Mouse (Mus musculus): ENCODE measurements around the gene Ide. TPM values are rescaled to one million over a fixed set of nuclear protein-coding genes. Genes with fewer than 3 reads are reported as not detected.

Ide gene
- polyA plus RNA-seq, 1 experiment from 2014 or later, result 37.3 TPM

DNA sequence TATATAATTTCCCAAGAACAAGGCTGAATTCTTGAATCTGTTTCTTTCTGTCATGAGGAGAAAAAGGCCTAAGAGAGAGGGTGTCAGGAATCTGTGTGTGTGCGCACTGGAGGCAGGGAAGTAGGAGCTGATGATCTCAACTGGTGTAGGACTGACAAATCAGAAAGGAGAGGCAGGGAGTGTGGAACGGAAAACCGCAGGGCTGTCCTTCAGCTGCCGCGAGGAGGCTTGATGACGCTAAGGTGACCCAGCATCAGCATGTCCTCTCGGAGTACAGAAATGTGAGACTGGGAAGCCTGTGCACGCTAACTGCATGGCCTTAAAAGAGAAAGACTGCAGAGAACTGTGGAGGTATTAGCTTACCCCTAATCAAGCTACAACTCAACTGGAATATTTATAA is 46.7 kb downstream of the Ide start:
- Histone ChIP-seq H3K4me1 (replicated peaks; ENCODE audit: insufficient read depth, low read length) (no peaks in the 10 kb centered on the region), H3K4me2 (ENCODE audit: low read length) (no peak overlapping the region), H3K4me3 (replicated peaks; ENCODE audit: low read depth, low read length) (no peak overlapping the region), H3K9ac (ENCODE audit: low read depth, low read length) (no peak overlapping the region), H3K27ac (no peak overlapping the region), H3K9me3 (replicated peaks; ENCODE audit: low read length) (no peaks in the 10 kb centered on the region), H3K36me3 (ENCODE audit: insufficient read depth, low read length) (0 out of 2 replicates have a peak, but pooled peaks cover 2% of the 10 kb centered on the region), H3K27me3 (ENCODE audit: insufficient read depth, low read length) (no peaks in the 10 kb centered on the region)
- no peak for TF ChIP-seq CTCF (IDR thresholded peaks at IDR 0.05; ENCODE audit: low read depth)
- 45% methylated on average over 8 of the region's 8 CpGs for WGBS
- ATAC-seq (replicated peaks; ENCODE audit: low FRiP score, low read depth) (no peak), DNase-seq (ENCODE audit: low spot score) (no peak)

GRCm38 (mm10) chr19:37284775-37285174 is 52.9 kb downstream of the Ide start:
- Histone ChIP-seq H3K36me3 (ENCODE audit: insufficient read depth, low read length) (peaks cover 28% of the 10 kb centered on the region), H3K4me1 (replicated peaks; ENCODE audit: insufficient read depth, low read length) (no peaks in the 10 kb centered on the region), H3K27me3 (ENCODE audit: insufficient read depth, low read length) (no peaks in the 10 kb centered on the region), H3K9ac (ENCODE audit: low read depth, low read length) (no peak overlapping the region), H3K9me3 (replicated peaks; ENCODE audit: low read length) (no peaks in the 10 kb centered on the region), H3K4me3 (replicated peaks; ENCODE audit: low read depth, low read length) (no peak overlapping the region), H3K27ac (no peak overlapping the region), H3K4me2 (ENCODE audit: low read length) (no peak overlapping the region)
- DNase-seq (ENCODE audit: low spot score) (no peak), ATAC-seq (replicated peaks; ENCODE audit: low FRiP score, low read depth) (no peak)
- TF ChIP-seq CTCF (IDR thresholded peaks at IDR 0.05; ENCODE audit: low read depth), result no peak
- 90% methylated on average over 9 of the region's 9 CpGs for WGBS

GRCm38 (mm10) chr19:37283166-37283565 is 54.5 kb downstream of the Ide start:
- ATAC-seq (replicated peaks; ENCODE audit: low FRiP score, low read depth), result no peak
- peaks cover 35% of the 10 kb centered on the region for H3K36me3 ChIP-seq (ENCODE audit: insufficient read depth, low read length)
- H3K27ac ChIP-seq, result no peak overlapping the region

GRCm38 (mm10) chr19:37281710-37282109 is 55.9 kb downstream of the Ide start:
- Histone ChIP-seq H3K9ac (ENCODE audit: low read depth, low read length) (no peak overlapping the region), H3K4me3 (replicated peaks; ENCODE audit: low read depth, low read length) (no peak overlapping the region), H3K36me3 (ENCODE audit: insufficient read depth, low read length) (peaks cover 38% of the 10 kb centered on the region), H3K9me3 (replicated peaks; ENCODE audit: low read length) (no peaks in the 10 kb centered on the region), H3K27ac (no peak overlapping the region), H3K4me1 (replicated peaks; ENCODE audit: insufficient read depth, low read length) (no peaks in the 10 kb centered on the region), H3K27me3 (ENCODE audit: insufficient read depth, low read length) (no peaks in the 10 kb centered on the region), H3K4me2 (ENCODE audit: low read length) (no peak overlapping the region)
- no peak for ATAC-seq (replicated peaks; ENCODE audit: low FRiP score, low read depth)
- 88% methylated on average over 1 of the region's 1 CpGs for WGBS
- no peak for TF ChIP-seq CTCF (IDR thresholded peaks at IDR 0.05; ENCODE audit: low read depth)
- no peak for DNase-seq (ENCODE audit: low spot score)

More at GRCm38 (mm10) chr19:37283166-37283565, 54.5 kb downstream of the Ide start:
- Histone ChIP-seq H3K4me2 (ENCODE audit: low read length) (no peak overlapping the region), H3K9me3 (replicated peaks; ENCODE audit: low read length) (no peaks in the 10 kb centered on the region), H3K9ac (ENCODE audit: low read depth, low read length) (no peak overlapping the region), H3K4me3 (replicated peaks; ENCODE audit: low read depth, low read length) (no peak overlapping the region), H3K4me1 (replicated peaks; ENCODE audit: insufficient read depth, low read length) (no peaks in the 10 kb centered on the region), H3K27me3 (ENCODE audit: insufficient read depth, low read length) (no peaks in the 10 kb centered on the region)
- TF ChIP-seq CTCF (IDR thresholded peaks at IDR 0.05; ENCODE audit: low read depth), result no peak
- WGBS, result 80% methylated on average over 6 of the region's 6 CpGs
- no peak for DNase-seq (ENCODE audit: low spot score)

DNA sequence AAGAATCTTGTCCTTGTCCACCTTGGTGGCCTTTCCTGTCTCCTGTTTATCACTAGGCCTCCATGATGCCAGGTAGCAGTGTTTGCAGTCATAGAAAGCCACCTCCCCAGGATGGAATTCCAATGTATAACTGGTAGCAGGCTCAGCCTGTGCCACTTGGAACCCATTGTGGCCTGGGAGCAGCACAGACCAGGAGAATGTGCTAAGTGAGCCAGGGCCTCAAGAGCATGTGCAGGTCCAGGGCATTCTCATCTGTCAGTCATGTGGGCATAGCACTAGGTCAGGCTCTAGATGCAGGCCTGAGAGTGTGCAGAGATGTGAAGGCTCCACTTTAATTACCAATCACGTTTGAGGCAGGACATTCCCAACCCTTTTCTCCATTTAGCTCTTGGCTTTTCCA is 58.5 kb downstream of the Ide start:
- TF ChIP-seq CTCF (IDR thresholded peaks at IDR 0.05; ENCODE audit: low read depth), result no peak
- no peak overlapping the region for H3K4me3 ChIP-seq (replicated peaks; ENCODE audit: low read depth, low read length)
- no peak overlapping the region for H3K4me2 ChIP-seq (ENCODE audit: low read length)
- no peak overlapping the region for H3K9ac ChIP-seq (ENCODE audit: low read depth, low read length)
- H3K27ac ChIP-seq, result no peak overlapping the region
- ATAC-seq (replicated peaks; ENCODE audit: low FRiP score, low read depth) (no peak), DNase-seq (ENCODE audit: low spot score) (no peak)
- 86% methylated on average over 1 of the region's 1 CpGs for WGBS
- peaks cover 44% of the 10 kb centered on the region for H3K36me3 ChIP-seq (ENCODE audit: insufficient read depth, low read length)
- H3K27me3 ChIP-seq (ENCODE audit: insufficient read depth, low read length), result no peaks in the 10 kb centered on the region
- no peaks in the 10 kb centered on the region for H3K9me3 ChIP-seq (replicated peaks; ENCODE audit: low read length)
- no peaks in the 10 kb centered on the region for H3K4me1 ChIP-seq (replicated peaks; ENCODE audit: insufficient read depth, low read length)

GRCm38 (mm10) chr19:37275555-37275954 is 62.1 kb downstream of the Ide start:
- H3K4me3 ChIP-seq (replicated peaks; ENCODE audit: low read depth, low read length), result no peak overlapping the region
- TF ChIP-seq CTCF (IDR thresholded peaks at IDR 0.05; ENCODE audit: low read depth), result no peak
- no peak overlapping the region for H3K4me2 ChIP-seq (ENCODE audit: low read length)
- no peak overlapping the region for H3K9ac ChIP-seq (ENCODE audit: low read depth, low read length)
- H3K4me1 ChIP-seq (replicated peaks; ENCODE audit: insufficient read depth, low read length), result no peaks in the 10 kb centered on the region
- ATAC-seq (replicated peaks; ENCODE audit: low FRiP score, low read depth), result no peak
- H3K27me3 ChIP-seq (ENCODE audit: insufficient read depth, low read length), result no peaks in the 10 kb centered on the region
- no peak for DNase-seq (ENCODE audit: low spot score)
- H3K9me3 ChIP-seq (replicated peaks; ENCODE audit: low read length), result no peaks in the 10 kb centered on the region
- H3K27ac ChIP-seq, result no peak overlapping the region
- WGBS, result 92% methylated on average over 9 of the region's 9 CpGs
- peaks cover 23% of the 10 kb centered on the region for H3K36me3 ChIP-seq (ENCODE audit: insufficient read depth, low read length)

DNA sequence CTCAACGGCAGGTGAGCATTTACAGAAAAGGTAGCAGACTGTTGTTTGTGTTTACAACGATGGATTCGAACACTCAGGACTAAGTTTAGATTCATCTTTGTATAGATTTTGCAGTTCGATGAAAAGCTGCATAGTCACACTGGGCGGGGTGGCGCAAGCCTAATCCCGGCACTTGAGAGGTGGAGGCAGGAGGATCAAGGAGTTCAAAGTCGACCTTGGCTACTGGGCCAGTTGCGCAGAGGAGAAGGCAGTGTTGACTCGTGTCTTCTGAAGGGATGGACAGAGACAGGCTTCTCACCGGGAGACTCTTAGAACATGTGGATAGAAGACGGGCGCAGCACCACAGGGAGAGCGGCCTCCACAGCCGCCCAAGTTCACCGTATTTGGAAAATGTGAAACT is 68.5 kb downstream of the Ide start:
- H3K9ac ChIP-seq (ENCODE audit: low read depth, low read length), result no peak overlapping the region
- ATAC-seq (replicated peaks; ENCODE audit: low FRiP score, low read depth) (no peak), DNase-seq (ENCODE audit: low spot score) (no peak)
- H3K36me3 ChIP-seq (ENCODE audit: insufficient read depth, low read length), result peaks cover 10% of the 10 kb centered on the region; the same call in 1 of the 2 replicates
- H3K4me1 ChIP-seq (replicated peaks; ENCODE audit: insufficient read depth, low read length), result 0 out of 2 replicates have a peak, but pooled peaks cover 1% of the 10 kb centered on the region
- H3K27me3 ChIP-seq (ENCODE audit: insufficient read depth, low read length), result no peaks in the 10 kb centered on the region
- H3K4me2 ChIP-seq (ENCODE audit: low read length), result no peak overlapping the region
- H3K4me3 ChIP-seq (replicated peaks; ENCODE audit: low read depth, low read length), result no peak overlapping the region
- no peaks in the 10 kb centered on the region for H3K9me3 ChIP-seq (replicated peaks; ENCODE audit: low read length)
- TF ChIP-seq CTCF (IDR thresholded peaks at IDR 0.05; ENCODE audit: low read depth), result no peak
- 91% methylated on average over 16 of the region's 16 CpGs for WGBS
- no peak overlapping the region for H3K27ac ChIP-seq
